Comparison of ENCODE assay signal across 16 mouse cellular contexts in genomic region chr15:99438966-99439698, GRCm38 (mm10). TPM values are rescaled to one million over a fixed set of nuclear protein-coding genes. Genes with fewer than 3 reads are reported as not detected.
A peak's percentile ranks its signal among the peaks of the same experiment; 100 is the strongest.
DNase-seq lines count a peak whose midpoint lies in the region; ATAC-seq and TF ChIP-seq lines count a peak whose summit lies in the region.
"Had no signal": no experiment of that assay in that cellular context is flagged by ENCODE, and none has a peak within 500 bp of the region (broad histone marks: within the 10 kb centered on the region; RNA-seq: fewer than 3 reads in every experiment).

No protein-coding gene starts in this region.

- H3K27me3 ChIP-seq in forebrain, embryonic 15.5 days = no peaks in the 10 kb centered on the region
- no peaks in the 10 kb centered on the region for H3K27me3 ChIP-seq in forebrain, embryonic 16.5 days (replicated peaks; ENCODE audit: control insufficient read depth, insufficient read depth, low read length)
- H3K27me3 ChIP-seq in kidney, embryonic 14.5 days (ENCODE audit: control insufficient read depth, insufficient read depth, low read length) = no peaks in the 10 kb centered on the region
- no peaks in the 10 kb centered on the region for H3K27me3 ChIP-seq in intestine, postnatal 0 days (replicated peaks; ENCODE audit: control insufficient read depth, insufficient read depth, low read length)
- H3K27me3 ChIP-seq: limb, embryonic 12.5 days; megakaryocyte, embryonic 14.5 days had no signal

- 83% methylated on average over 8 of the region's 8 CpGs for WGBS in forebrain, embryonic 15.5 days
- 83% methylated on average over 8 of the region's 8 CpGs for WGBS in forebrain, embryonic 16.5 days
- 73% methylated on average over 8 of the region's 8 CpGs for WGBS in kidney, embryonic 14.5 days
- 65% methylated on average over 8 of the region's 8 CpGs for WGBS in intestine, postnatal 0 days

- H3K9ac ChIP-seq in forebrain, embryonic 15.5 days (replicated peaks) = no peak overlapping the region
- H3K9ac ChIP-seq in forebrain, embryonic 16.5 days (replicated peaks; ENCODE audit: low read depth, low read length) = no peak overlapping the region
- H3K9ac ChIP-seq in kidney, embryonic 14.5 days (ENCODE audit: low read depth, low read length) = 0 out of 2 replicates have a peak overlapping the region, but pooled peaks have one; percentile 4
- H3K9ac ChIP-seq in intestine, postnatal 0 days (ENCODE audit: low read depth, low read length) = no peak overlapping the region
- H3K9ac ChIP-seq: limb, embryonic 12.5 days; liver, postnatal 0 days had no signal

- ATAC-seq in forebrain, embryonic 15.5 days (replicated peaks) = no peak
- ATAC-seq in forebrain, embryonic 16.5 days = no peak
- ATAC-seq in kidney, embryonic 14.5 days (ENCODE audit: low FRiP score, low TSS enrichment) = no peak
- ATAC-seq in intestine, postnatal 0 days = no peak
- ATAC-seq in megakaryocyte-erythroid progenitor cell, adult 5-6 weeks (replicated peaks; ENCODE audit: low FRiP score, low TSS enrichment, poor library complexity, severe bottlenecking) = no peak
- ATAC-seq: liver, postnatal 0 days had no signal

- no peaks in the 10 kb centered on the region for H3K9me3 ChIP-seq in forebrain, embryonic 15.5 days
- no peaks in the 10 kb centered on the region for H3K9me3 ChIP-seq in forebrain, embryonic 16.5 days (ENCODE audit: control insufficient read depth, low read length)
- no peaks in the 10 kb centered on the region for H3K9me3 ChIP-seq in kidney, embryonic 14.5 days (ENCODE audit: control insufficient read depth, low read length)
- H3K9me3 ChIP-seq in intestine, postnatal 0 days (ENCODE audit: control insufficient read depth) = no peaks in the 10 kb centered on the region
- H3K9me3 ChIP-seq: limb, embryonic 12.5 days; megakaryocyte, embryonic 14.5 days had no signal

- H3K4me1 ChIP-seq in forebrain, embryonic 15.5 days = peaks cover 30% of the 10 kb centered on the region
- peaks cover 25% of the 10 kb centered on the region for H3K4me1 ChIP-seq in forebrain, embryonic 16.5 days (replicated peaks; ENCODE audit: control insufficient read depth, insufficient read depth, low read length)
- H3K4me1 ChIP-seq in kidney, embryonic 14.5 days (ENCODE audit: control insufficient read depth, insufficient read depth, low read length) = peaks cover 55% of the 10 kb centered on the region
- H3K4me1 ChIP-seq in intestine, postnatal 0 days (replicated peaks; ENCODE audit: control insufficient read depth, insufficient read depth, low read length) = peaks cover 22% of the 10 kb centered on the region

- no peak overlapping the region for H3K4me2 ChIP-seq in forebrain, embryonic 15.5 days (replicated peaks)
- H3K4me2 ChIP-seq in forebrain, embryonic 16.5 days (ENCODE audit: low read length) = no peak overlapping the region
- H3K4me2 ChIP-seq in kidney, embryonic 14.5 days (replicated peaks; ENCODE audit: low read depth, low read length) = no peak overlapping the region
- H3K4me2 ChIP-seq in intestine, postnatal 0 days (replicated peaks; ENCODE audit: low read depth) = no peak overlapping the region
- H3K4me2 ChIP-seq: limb, embryonic 12.5 days had no signal

- TF ChIP-seq CTCF in intestine, postnatal 0 days (IDR thresholded peaks at IDR 0.05; ENCODE audit: low read depth) = no peak

- no peaks in the 10 kb centered on the region for H3K36me3 ChIP-seq in forebrain, embryonic 15.5 days
- no peaks in the 10 kb centered on the region for H3K36me3 ChIP-seq in forebrain, embryonic 16.5 days (ENCODE audit: control insufficient read depth, insufficient read depth)
- peaks cover 9% of the 10 kb centered on the region; the same call in 1 of the 2 replicates for H3K36me3 ChIP-seq in kidney, embryonic 14.5 days (ENCODE audit: control insufficient read depth, insufficient read depth, low read length)
- no peaks in the 10 kb centered on the region; the same call in 1 of the 2 replicates for H3K36me3 ChIP-seq in intestine, postnatal 0 days (ENCODE audit: control insufficient read depth, insufficient read depth)

- no peak for DNase-seq in kidney, postnatal 25 days
- DNase-seq in 416B (ENCODE audit: low read depth) = peak; percentile 18
- DNase-seq in adrenal gland, postnatal 25 days = no peak
- DNase-seq: adrenal gland, postnatal 14 days; B cell, adult 2 months; kidney, postnatal 14 days; layer of hippocampus, postnatal 36 days; liver, postnatal 0 days; right cerebral cortex, adult 18-20 months had no signal

- H3K27ac ChIP-seq in forebrain, embryonic 15.5 days (replicated peaks) = 0 out of 2 replicates have a peak overlapping the region, but pooled peaks have one; percentile 8
- H3K27ac ChIP-seq in forebrain, embryonic 16.5 days (ENCODE audit: low read length) = no peak overlapping the region
- no peak overlapping the region for H3K27ac ChIP-seq in kidney, embryonic 14.5 days (ENCODE audit: low read depth, low read length)
- peak overlapping the region; percentile 8 for H3K27ac ChIP-seq in intestine, postnatal 0 days (ENCODE audit: low read depth, low read length)

- H3K4me3 ChIP-seq in forebrain, embryonic 15.5 days = no peak overlapping the region
- H3K4me3 ChIP-seq in forebrain, embryonic 16.5 days (replicated peaks; ENCODE audit: low read length) = no peak overlapping the region
- no peak overlapping the region for H3K4me3 ChIP-seq in kidney, embryonic 14.5 days (ENCODE audit: low read length)
- no peak overlapping the region for H3K4me3 ChIP-seq in intestine, postnatal 0 days (ENCODE audit: low read depth, low read length)
- H3K4me3 ChIP-seq: limb, embryonic 12.5 days; megakaryocyte, embryonic 14.5 days had no signal

RNA-seq across cellular contexts. Expression of gene Nckap5l, which starts 18.4 kb away (rescaled TPM):
- polyA plus RNA-seq in forebrain, embryonic 15.5 days (2015; fragmentation: Nextera tagmentation; extraction: Ambion mirVana) = 11.0 and 12.4 TPM in 2 replicates
- 12.5 and 12.7 TPM in 2 replicates for polyA plus RNA-seq in forebrain, embryonic 16.5 days (2015; fragmentation: Nextera tagmentation; extraction: Ambion mirVana)
- 9.3 and 11.8 TPM in 2 replicates for polyA plus RNA-seq in kidney, embryonic 14.5 days (2014; fragmentation: Nextera tagmentation; extraction: Ambion mirVana)
- 1.8 and 2.1 TPM in 2 replicates for polyA plus RNA-seq in intestine, postnatal 0 days (2015; fragmentation: Nextera tagmentation; extraction: Ambion mirVana)
- total RNA-seq in adrenal gland, postnatal 25 days (2021) = 40.6 and 42.1 TPM in 2 replicates
- 1.6 and 16.0 TPM in 2 replicates for total RNA-seq in megakaryocyte-erythroid progenitor cell, adult 5-6 weeks (2014; fragmentation: Nextera tagmentation)
- total RNA-seq in megakaryocyte-erythroid progenitor cell, adult 5-6 weeks (2017) = 0.52 and 7.4 TPM in 2 replicates

RNA-seq across cellular contexts. Expression of gene Bcdin3d, which starts 35.4 kb away (rescaled TPM):
- 24.7 and 25.5 TPM in 2 replicates for polyA plus RNA-seq in forebrain, embryonic 15.5 days (2015; fragmentation: Nextera tagmentation; extraction: Ambion mirVana)
- polyA plus RNA-seq in forebrain, embryonic 16.5 days (2015; fragmentation: Nextera tagmentation; extraction: Ambion mirVana) = 23.5 and 24.4 TPM in 2 replicates
- 13.2 and 16.9 TPM in 2 replicates for polyA plus RNA-seq in kidney, embryonic 14.5 days (2014; fragmentation: Nextera tagmentation; extraction: Ambion mirVana)
- polyA plus RNA-seq in intestine, postnatal 0 days (2015; fragmentation: Nextera tagmentation; extraction: Ambion mirVana) = 12.6 and 13.2 TPM in 2 replicates
- total RNA-seq in adrenal gland, postnatal 25 days (2021) = 6.2 and 7.7 TPM in 2 replicates
- total RNA-seq in megakaryocyte-erythroid progenitor cell, adult 5-6 weeks (2014; fragmentation: Nextera tagmentation) = 6.5 and 11.4 TPM in 2 replicates
- 5.3 and 6.6 TPM in 2 replicates for total RNA-seq in megakaryocyte-erythroid progenitor cell, adult 5-6 weeks (2017)

RNA-seq across cellular contexts. Expression of gene Tmbim6, which starts 46.5 kb away (rescaled TPM):
- 250 and 263 TPM in 2 replicates for polyA plus RNA-seq in forebrain, embryonic 15.5 days (2015; fragmentation: Nextera tagmentation; extraction: Ambion mirVana)
- polyA plus RNA-seq in forebrain, embryonic 16.5 days (2015; fragmentation: Nextera tagmentation; extraction: Ambion mirVana) = 273 and 295 TPM in 2 replicates
- polyA plus RNA-seq in kidney, embryonic 14.5 days (2014; fragmentation: Nextera tagmentation; extraction: Ambion mirVana) = 321 and 409 TPM in 2 replicates
- polyA plus RNA-seq in intestine, postnatal 0 days (2015; fragmentation: Nextera tagmentation; extraction: Ambion mirVana) = 1,126 and 1,190 TPM in 2 replicates
- total RNA-seq in adrenal gland, postnatal 25 days (2021) = 719 and 813 TPM in 2 replicates
- 165 and 208 TPM in 2 replicates for total RNA-seq in megakaryocyte-erythroid progenitor cell, adult 5-6 weeks (2014; fragmentation: Nextera tagmentation)
- total RNA-seq in megakaryocyte-erythroid progenitor cell, adult 5-6 weeks (2017) = 86.9 and 93.6 TPM in 2 replicates

Comparison
In these comparisons a context has a peak if more than half of its experiments do, and no peak if none do; other contexts are left out.
1. H3K27ac ChIP-seq: peak in forebrain, embryonic 15.5 days (single experiment) and intestine, postnatal 0 days (single experiment); none in forebrain, embryonic 16.5 days (single experiment) and kidney, embryonic 14.5 days (single experiment).